Mouse (Mus musculus): Measurements from ENCODE around the gene Mxra8. TPM values are rescaled to one million over a fixed set of nuclear protein-coding genes. Genes with fewer than 3 reads are reported as not detected.

The Mxra8 gene
- polyA plus RNA-seq (2014; fragmentation: Nextera tagmentation; extraction: Ambion mirVana): 91.5 and 96.7 TPM in 2 replicates

GRCm38 (mm10) chr4:155839483-155839910, at the start of gene Mxra8:
Mxra8 (plus strand) TSS chr4:155839680.
- ATAC-seq (ENCODE audit: insufficient number of reproducible peaks, insufficient read depth, low FRiP score, low read depth): peak; percentile 86

GRCm38 (mm10) chr4:155790021-155790489, 49.4 kb upstream of the Mxra8 start, which contains the start of gene Ankrd65:
Ankrd65 (plus strand) TSS chr4:155790439.
- Histone ChIP-seq H3K9me3 (ENCODE audit: control insufficient read depth, low read depth, low read length) (no peaks in the 10 kb centered on the region), H3K4me2 (replicated peaks; ENCODE audit: low read depth, low read length) (no peak within 1 kb of the TSS), H3K27ac (ENCODE audit: low read length) (peak within 1 kb of the TSS; percentile 74; the same call in 1 of the 2 replicates), H3K4me1 (ENCODE audit: control insufficient read depth, insufficient read depth, low read length) (no peaks in the 10 kb centered on the region), H3K4me3 (ENCODE audit: low read depth, low read length) (no peak within 1 kb of the TSS), H3K36me3 (ENCODE audit: control insufficient read depth, insufficient read depth, low read length) (no peaks in the 10 kb centered on the region), H3K27me3 (ENCODE audit: control insufficient read depth, insufficient read depth, low read length) (no peaks in the 10 kb centered on the region), H3K9ac (replicated peaks; ENCODE audit: low read depth, low read length) (no peak within 1 kb of the TSS)
- 89% methylated on average over 3 of the region's 3 CpGs for WGBS
- ATAC-seq (ENCODE audit: insufficient number of reproducible peaks, insufficient read depth, low FRiP score, low read depth): no peak

More at GRCm38 (mm10) chr4:155839483-155839910, at the start of gene Mxra8:
- Histone ChIP-seq H3K4me1 (ENCODE audit: control insufficient read depth, insufficient read depth, low read length) (peaks cover 29% of the 10 kb centered on the region), H3K36me3 (ENCODE audit: control insufficient read depth, insufficient read depth, low read length) (peaks cover 10% of the 10 kb centered on the region; the same call in 1 of the 2 replicates), H3K4me3 (ENCODE audit: low read depth, low read length) (peak within 1 kb of the TSS; percentile 41), H3K4me2 (replicated peaks; ENCODE audit: low read depth, low read length) (peak within 1 kb of the TSS; percentile 64), H3K9me3 (ENCODE audit: control insufficient read depth, low read depth, low read length) (no peaks in the 10 kb centered on the region), H3K27me3 (ENCODE audit: control insufficient read depth, insufficient read depth, low read length) (no peaks in the 10 kb centered on the region), H3K9ac (replicated peaks; ENCODE audit: low read depth, low read length) (peak within 1 kb of the TSS; percentile 47), H3K27ac (ENCODE audit: low read length) (peak within 1 kb of the TSS; percentile 85)
- WGBS: 3% methylated on average over 16 of the region's 16 CpGs

- Histone ChIP-seq H3K4me1 (ENCODE audit: control insufficient read depth, insufficient read depth, low read length) (no peaks in the 10 kb centered on the region), H3K27me3 (ENCODE audit: control insufficient read depth, insufficient read depth, low read length) (no peaks in the 10 kb centered on the region), H3K4me3 (ENCODE audit: low read depth, low read length) (no peak overlapping the region), H3K36me3 (ENCODE audit: control insufficient read depth, insufficient read depth, low read length) (no peaks in the 10 kb centered on the region), H3K9me3 (ENCODE audit: control insufficient read depth, low read depth, low read length) (no peaks in the 10 kb centered on the region), H3K9ac (replicated peaks; ENCODE audit: low read depth, low read length) (no peak overlapping the region), H3K27ac (ENCODE audit: low read length) (peak overlapping the region; percentile 74; the same call in 1 of the 2 replicates), H3K4me2 (replicated peaks; ENCODE audit: low read depth, low read length) (no peak overlapping the region)
- peak; percentile 68 for ATAC-seq (ENCODE audit: insufficient number of reproducible peaks, insufficient read depth, low FRiP score, low read depth)
- WGBS: 46% methylated on average over 3 of the region's 3 CpGs
Measured at GRCm38 (mm10) chr4:155790650-155791161, 48.8 kb upstream of the Mxra8 start.

- no peak overlapping the region for H3K4me3 ChIP-seq (ENCODE audit: low read depth, low read length)
- ATAC-seq (ENCODE audit: insufficient number of reproducible peaks, insufficient read depth, low FRiP score, low read depth): no peak
- no peaks in the 10 kb centered on the region for H3K36me3 ChIP-seq (ENCODE audit: control insufficient read depth, insufficient read depth, low read length)
- no peaks in the 10 kb centered on the region for H3K9me3 ChIP-seq (ENCODE audit: control insufficient read depth, low read depth, low read length)
- no peaks in the 10 kb centered on the region for H3K27me3 ChIP-seq (ENCODE audit: control insufficient read depth, insufficient read depth, low read length)
- no peak overlapping the region for H3K9ac ChIP-seq (replicated peaks; ENCODE audit: low read depth, low read length)
- H3K4me2 ChIP-seq (replicated peaks; ENCODE audit: low read depth, low read length): no peak overlapping the region
- 67% methylated on average over 24 of the region's 24 CpGs for WGBS
- no peaks in the 10 kb centered on the region for H3K4me1 ChIP-seq (ENCODE audit: control insufficient read depth, insufficient read depth, low read length)
- peak overlapping the region; percentile 74; the same call in 1 of the 2 replicates for H3K27ac ChIP-seq (ENCODE audit: low read length)
Measured at GRCm38 (mm10) chr4:155791240-155791933, 48.1 kb upstream of the Mxra8 start.

GRCm38 (mm10) chr4:155793730-155794129, 45.8 kb upstream of the Mxra8 start:
- H3K4me1 ChIP-seq (ENCODE audit: control insufficient read depth, insufficient read depth, low read length): no peaks in the 10 kb centered on the region
- ATAC-seq (ENCODE audit: insufficient number of reproducible peaks, insufficient read depth, low FRiP score, low read depth): no peak
- H3K27ac ChIP-seq (ENCODE audit: low read length): no peak overlapping the region
- H3K27me3 ChIP-seq (ENCODE audit: control insufficient read depth, insufficient read depth, low read length): no peaks in the 10 kb centered on the region
- WGBS: 60% methylated on average over 2 of the region's 2 CpGs
- H3K9ac ChIP-seq (replicated peaks; ENCODE audit: low read depth, low read length): no peak overlapping the region
- no peak overlapping the region for H3K4me2 ChIP-seq (replicated peaks; ENCODE audit: low read depth, low read length)
- no peaks in the 10 kb centered on the region for H3K36me3 ChIP-seq (ENCODE audit: control insufficient read depth, insufficient read depth, low read length)
- H3K4me3 ChIP-seq (ENCODE audit: low read depth, low read length): no peak overlapping the region
- H3K9me3 ChIP-seq (ENCODE audit: control insufficient read depth, low read depth, low read length): no peaks in the 10 kb centered on the region

- ATAC-seq (ENCODE audit: insufficient number of reproducible peaks, insufficient read depth, low FRiP score, low read depth): no peak
- no peak overlapping the region for H3K4me3 ChIP-seq (ENCODE audit: low read depth, low read length)
- H3K9me3 ChIP-seq (ENCODE audit: control insufficient read depth, low read depth, low read length): no peaks in the 10 kb centered on the region
- H3K27ac ChIP-seq (ENCODE audit: low read length): no peak overlapping the region
- no peak overlapping the region for H3K4me2 ChIP-seq (replicated peaks; ENCODE audit: low read depth, low read length)
- 94% methylated on average over 1 of the region's 1 CpGs for WGBS
- H3K36me3 ChIP-seq (ENCODE audit: control insufficient read depth, insufficient read depth, low read length): peaks cover 13% of the 10 kb centered on the region; the same call in 1 of the 2 replicates
- H3K27me3 ChIP-seq (ENCODE audit: control insufficient read depth, insufficient read depth, low read length): no peaks in the 10 kb centered on the region
- no peak overlapping the region for H3K9ac ChIP-seq (replicated peaks; ENCODE audit: low read depth, low read length)
- peaks cover 10% of the 10 kb centered on the region; the same call in 1 of the 2 replicates for H3K4me1 ChIP-seq (ENCODE audit: control insufficient read depth, insufficient read depth, low read length)
Measured at GRCm38 (mm10) chr4:155802075-155802474, 37.4 kb upstream of the Mxra8 start.

DNA sequence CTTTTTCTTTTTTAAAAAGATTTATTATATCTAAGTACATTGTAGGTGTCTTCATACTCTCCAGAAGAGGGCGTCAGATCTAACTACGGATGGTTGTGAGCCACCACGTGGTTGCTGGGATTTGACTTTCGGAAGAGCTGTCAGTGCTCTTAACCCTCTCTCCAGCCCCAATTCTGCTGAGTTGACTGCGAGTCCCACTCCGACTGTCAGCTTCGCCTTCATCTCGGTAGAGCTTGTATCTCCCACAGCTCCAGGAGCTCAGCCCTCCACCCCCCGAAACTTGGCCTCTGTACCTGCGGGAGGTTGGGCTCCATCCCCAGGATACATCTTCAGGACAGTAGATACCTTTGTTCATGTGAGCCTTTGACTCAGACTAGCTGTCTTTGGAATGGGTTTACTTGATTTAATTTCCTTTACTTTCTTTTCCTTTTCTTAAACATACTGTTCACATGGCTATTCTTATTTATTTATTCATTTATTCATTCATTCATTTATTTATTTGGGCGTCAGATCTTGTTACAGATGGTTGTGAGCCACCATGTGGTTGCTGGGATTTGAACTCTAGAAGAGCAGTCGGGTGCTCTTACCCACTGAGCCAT, 36.6 kb upstream of the Mxra8 start, which contains the start of gene Mrpl20:
TSS of gene Mrpl20 (plus strand) at position 138 of the 599 bp plus-strand sequence.
- Histone ChIP-seq H3K9me3 (ENCODE audit: control insufficient read depth, low read depth, low read length) (no peaks in the 10 kb centered on the region), H3K36me3 (ENCODE audit: control insufficient read depth, insufficient read depth, low read length) (peaks cover 21% of the 10 kb centered on the region; the same call in 1 of the 2 replicates), H3K27me3 (ENCODE audit: control insufficient read depth, insufficient read depth, low read length) (no peaks in the 10 kb centered on the region), H3K9ac (replicated peaks; ENCODE audit: low read depth, low read length) (peak within 1 kb of the TSS; percentile 77), H3K4me1 (ENCODE audit: control insufficient read depth, insufficient read depth, low read length) (peaks cover 10% of the 10 kb centered on the region; the same call in 1 of the 2 replicates), H3K4me2 (replicated peaks; ENCODE audit: low read depth, low read length) (peak within 1 kb of the TSS; percentile 81), H3K4me3 (ENCODE audit: low read depth, low read length) (peak within 1 kb of the TSS; percentile 96), H3K27ac (ENCODE audit: low read length) (peak within 1 kb of the TSS; percentile 71)
- 6% methylated on average over 12 of the region's 12 CpGs for WGBS
- peak; percentile 50 for ATAC-seq (ENCODE audit: insufficient number of reproducible peaks, insufficient read depth, low FRiP score, low read depth)

DNA sequence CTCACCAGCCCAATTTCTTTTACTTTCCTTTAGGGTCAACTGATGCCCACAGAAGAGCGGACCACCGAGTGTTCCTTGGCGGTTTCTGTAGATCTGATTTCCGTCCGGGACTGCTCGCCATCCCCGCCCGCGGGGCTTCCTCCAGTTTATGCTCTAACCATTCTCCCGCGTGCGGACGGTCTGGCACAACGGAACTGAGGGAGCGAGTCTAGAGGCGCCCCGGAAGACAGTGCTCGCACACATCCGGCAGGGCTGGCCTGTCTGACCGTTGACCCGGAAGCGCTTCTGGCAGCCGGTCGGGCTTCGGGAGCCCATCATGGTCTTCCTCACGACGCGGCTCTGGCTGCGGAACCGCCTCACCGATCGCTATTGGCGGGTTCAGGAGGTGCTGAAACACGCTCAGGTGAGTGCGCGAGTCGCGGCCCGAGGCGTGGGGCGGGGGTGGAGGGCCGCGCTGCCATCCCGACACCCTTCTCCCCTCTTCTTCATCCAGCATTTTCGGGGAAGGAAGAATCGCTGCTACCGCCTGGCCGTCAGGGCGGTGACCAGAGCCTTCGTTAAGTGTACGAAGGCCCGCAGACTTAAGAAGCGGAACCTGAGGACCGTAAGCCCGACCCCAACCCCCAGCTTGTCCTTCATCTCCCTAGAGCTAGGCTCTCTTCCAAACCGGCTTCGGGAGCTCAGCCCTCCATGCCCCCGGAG, 36.0 kb upstream of the Mxra8 start:
- peak overlapping the region; percentile 77 for H3K9ac ChIP-seq (replicated peaks; ENCODE audit: low read depth, low read length)
- no peaks in the 10 kb centered on the region for H3K27me3 ChIP-seq (ENCODE audit: control insufficient read depth, insufficient read depth, low read length)
- peak overlapping the region; percentile 96 for H3K4me3 ChIP-seq (ENCODE audit: low read depth, low read length)
- H3K36me3 ChIP-seq (ENCODE audit: control insufficient read depth, insufficient read depth, low read length): peaks cover 27% of the 10 kb centered on the region
- peak overlapping the region; percentile 81 for H3K4me2 ChIP-seq (replicated peaks; ENCODE audit: low read depth, low read length)
- ATAC-seq (ENCODE audit: insufficient number of reproducible peaks, insufficient read depth, low FRiP score, low read depth): peak; percentile 97
- peaks cover 10% of the 10 kb centered on the region; the same call in 1 of the 2 replicates for H3K4me1 ChIP-seq (ENCODE audit: control insufficient read depth, insufficient read depth, low read length)
- peak overlapping the region; percentile 71 for H3K27ac ChIP-seq (ENCODE audit: low read length)
- WGBS: under 1% methylated on average over 56 of the region's 58 CpGs
- no peaks in the 10 kb centered on the region for H3K9me3 ChIP-seq (ENCODE audit: control insufficient read depth, low read depth, low read length)

Measured in stomach, embryonic 14.5 days (tissue).